Mouse (Mus musculus): ENCODE data around the gene Zbtb38. TPM values are rescaled to one million over a fixed set of nuclear protein-coding genes. Genes with fewer than 3 reads are reported as not detected.
A peak's percentile ranks its signal among the peaks of the same experiment; 100 is the strongest.

The Zbtb38 gene
- polyA plus RNA-seq, 1 experiment from 2014 or later: 36.7 TPM

DNA sequence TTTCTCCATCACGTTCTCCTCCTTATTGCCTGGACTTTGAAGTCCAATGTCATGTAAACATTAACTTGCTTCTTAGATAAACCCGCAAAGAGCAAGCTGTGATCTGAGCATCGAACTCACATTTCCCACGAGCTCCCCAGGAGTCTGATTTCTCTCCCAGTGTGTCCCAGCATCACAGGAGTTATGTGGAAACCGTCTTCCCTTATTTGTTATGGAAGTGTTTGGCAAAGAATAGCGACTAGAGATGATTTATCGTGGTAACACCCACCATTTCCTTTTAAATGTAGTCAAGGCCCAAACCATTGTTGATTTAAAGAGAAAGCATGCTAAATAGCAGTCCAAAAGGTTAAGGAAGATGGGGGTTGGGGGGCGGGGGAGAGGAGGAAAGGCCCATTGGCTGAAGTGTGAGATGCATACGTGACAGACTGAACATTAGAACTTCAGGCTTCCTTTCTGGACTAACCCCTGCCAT, 33.3 kb upstream of the Zbtb38 start:
- Histone ChIP-seq H3K36me3 (ENCODE audit: control insufficient read depth, insufficient read depth, low read length) (no peaks in the 10 kb centered on the region), H3K4me2 (ENCODE audit: low read length) (no peak overlapping the region), H3K27me3 (replicated peaks; ENCODE audit: control insufficient read depth, insufficient read depth, low read length) (no peaks in the 10 kb centered on the region), H3K4me3 (ENCODE audit: low read depth, low read length) (no peak overlapping the region), H3K27ac (ENCODE audit: low read depth, low read length) (no peak overlapping the region), H3K4me1 (ENCODE audit: control insufficient read depth, insufficient read depth, low read length) (no peaks in the 10 kb centered on the region), H3K9ac (ENCODE audit: low read length) (no peak overlapping the region), H3K9me3 (replicated peaks; ENCODE audit: control insufficient read depth, low read length) (no peaks in the 10 kb centered on the region)
- DNase-seq (ENCODE audit: low spot score): no peak
- WGBS: 70% methylated on average over 9 of the region's 9 CpGs
- ATAC-seq: no peak

DNA sequence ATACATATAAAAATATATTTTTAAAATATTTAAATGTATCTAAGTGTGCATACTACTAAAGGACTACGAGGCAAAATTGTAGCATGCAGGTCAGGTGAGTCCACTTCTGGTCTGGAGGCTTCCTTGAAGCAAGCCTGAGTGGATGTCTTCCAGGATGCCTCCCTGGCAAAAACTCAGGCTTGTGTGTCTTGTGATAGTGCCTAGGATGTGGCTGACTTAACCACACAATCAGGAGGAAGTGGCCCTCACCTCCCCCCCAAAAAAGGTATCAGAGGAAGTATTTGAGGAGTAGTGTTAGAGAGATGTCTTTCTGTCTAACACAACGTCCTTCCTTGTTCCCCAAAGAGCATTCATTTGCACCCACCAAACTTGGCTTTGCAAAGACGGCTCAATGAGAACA, 32.6 kb upstream of the Zbtb38 start:
- no peaks in the 10 kb centered on the region for H3K9me3 ChIP-seq (replicated peaks; ENCODE audit: control insufficient read depth, low read length)
- H3K4me1 ChIP-seq (ENCODE audit: control insufficient read depth, insufficient read depth, low read length): no peaks in the 10 kb centered on the region
- no peak for ATAC-seq
- no peaks in the 10 kb centered on the region for H3K27me3 ChIP-seq (replicated peaks; ENCODE audit: control insufficient read depth, insufficient read depth, low read length)
- H3K4me2 ChIP-seq (ENCODE audit: low read length): no peak overlapping the region
- H3K9ac ChIP-seq (ENCODE audit: low read length): no peak overlapping the region
- no peak overlapping the region for H3K27ac ChIP-seq (ENCODE audit: low read depth, low read length)
- no peak for DNase-seq (ENCODE audit: low spot score)
- 79% methylated on average over 3 of the region's 3 CpGs for WGBS
- H3K36me3 ChIP-seq (ENCODE audit: control insufficient read depth, insufficient read depth, low read length): no peaks in the 10 kb centered on the region
- H3K4me3 ChIP-seq (ENCODE audit: low read depth, low read length): no peak overlapping the region

DNA sequence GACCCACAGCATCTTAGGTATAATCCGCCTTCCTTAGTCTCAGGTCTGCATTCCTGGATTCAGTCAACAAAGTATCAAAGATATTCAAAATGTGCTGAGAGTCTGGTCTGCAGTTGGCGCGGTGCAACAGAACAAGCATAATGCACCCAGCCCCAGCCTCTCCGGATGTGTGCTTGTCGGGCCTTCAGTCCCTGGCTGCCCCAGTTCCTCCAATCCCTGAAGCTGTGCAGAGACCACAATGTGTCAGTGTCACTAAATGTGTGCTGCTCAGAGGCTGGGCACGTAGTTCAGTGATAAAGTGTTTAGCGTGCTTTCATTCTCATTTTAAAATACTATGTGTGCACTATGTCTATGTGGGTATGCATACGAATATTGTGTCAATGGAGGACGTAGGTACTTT, 31.0 kb upstream of the Zbtb38 start:
- Histone ChIP-seq H3K4me3 (ENCODE audit: low read depth, low read length) (no peak overlapping the region), H3K27ac (ENCODE audit: low read depth, low read length) (no peak overlapping the region), H3K36me3 (ENCODE audit: control insufficient read depth, insufficient read depth, low read length) (no peaks in the 10 kb centered on the region), H3K4me1 (ENCODE audit: control insufficient read depth, insufficient read depth, low read length) (no peaks in the 10 kb centered on the region), H3K4me2 (ENCODE audit: low read length) (no peak overlapping the region), H3K9ac (ENCODE audit: low read length) (no peak overlapping the region), H3K9me3 (replicated peaks; ENCODE audit: control insufficient read depth, low read length) (no peaks in the 10 kb centered on the region), H3K27me3 (replicated peaks; ENCODE audit: control insufficient read depth, insufficient read depth, low read length) (no peaks in the 10 kb centered on the region)
- no peak for ATAC-seq
- WGBS: 89% methylated on average over 9 of the region's 9 CpGs
- DNase-seq (ENCODE audit: low spot score): no peak

DNA sequence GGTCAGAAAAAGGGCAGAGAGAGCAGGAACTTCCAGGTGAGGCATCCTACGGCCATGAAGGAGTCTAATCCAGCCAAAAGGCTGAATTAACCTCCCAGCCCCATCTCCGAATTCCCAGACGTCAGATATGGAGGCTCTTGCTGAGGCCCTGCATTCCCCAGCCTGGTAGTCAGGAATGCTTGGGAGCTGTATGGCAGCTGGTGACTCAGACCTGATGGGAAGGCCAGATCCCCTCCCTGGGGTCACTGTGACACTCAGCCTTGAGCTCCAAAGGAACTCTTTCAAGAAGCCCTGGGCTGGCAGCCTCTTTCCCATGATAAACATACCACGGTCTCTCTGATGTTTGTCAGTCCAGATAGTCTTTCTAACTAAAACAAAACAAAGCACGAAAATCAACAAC, 30.6 kb upstream of the Zbtb38 start:
- H3K27me3 ChIP-seq (replicated peaks; ENCODE audit: control insufficient read depth, insufficient read depth, low read length): no peaks in the 10 kb centered on the region
- WGBS: 81% methylated on average over 5 of the region's 5 CpGs
- no peak overlapping the region for H3K9ac ChIP-seq (ENCODE audit: low read length)
- no peak overlapping the region for H3K4me3 ChIP-seq (ENCODE audit: low read depth, low read length)
- H3K4me2 ChIP-seq (ENCODE audit: low read length): no peak overlapping the region
- no peak for DNase-seq (ENCODE audit: low spot score)
- ATAC-seq: no peak
- no peaks in the 10 kb centered on the region for H3K36me3 ChIP-seq (ENCODE audit: control insufficient read depth, insufficient read depth, low read length)
- no peaks in the 10 kb centered on the region for H3K9me3 ChIP-seq (replicated peaks; ENCODE audit: control insufficient read depth, low read length)
- no peaks in the 10 kb centered on the region for H3K4me1 ChIP-seq (ENCODE audit: control insufficient read depth, insufficient read depth, low read length)
- H3K27ac ChIP-seq (ENCODE audit: low read depth, low read length): no peak overlapping the region

DNA sequence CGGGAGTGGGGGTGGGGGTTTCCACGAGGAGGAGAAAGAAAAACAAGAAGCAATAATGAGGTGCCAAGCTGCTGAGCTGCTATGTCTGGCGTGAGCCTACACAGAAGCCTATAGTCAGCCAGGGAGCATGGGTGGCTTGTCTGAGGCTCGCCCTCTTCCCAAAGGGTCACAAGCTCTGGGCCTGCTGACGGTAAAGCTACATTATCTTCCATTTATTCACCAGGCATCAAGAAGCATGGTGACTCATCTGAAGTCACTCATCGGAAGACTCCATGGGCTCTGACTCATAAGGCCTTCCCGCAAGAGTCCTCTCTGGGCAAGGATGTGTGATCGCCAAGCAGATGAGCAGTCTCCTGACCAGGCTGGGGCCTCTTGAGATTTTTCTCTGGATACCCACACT, 29.4 kb upstream of the Zbtb38 start:
- ATAC-seq: no peak
- no peaks in the 10 kb centered on the region for H3K9me3 ChIP-seq (replicated peaks; ENCODE audit: control insufficient read depth, low read length)
- H3K27me3 ChIP-seq (replicated peaks; ENCODE audit: control insufficient read depth, insufficient read depth, low read length): no peaks in the 10 kb centered on the region
- no peak overlapping the region for H3K27ac ChIP-seq (ENCODE audit: low read depth, low read length)
- 82% methylated on average over 8 of the region's 8 CpGs for WGBS
- H3K4me2 ChIP-seq (ENCODE audit: low read length): no peak overlapping the region
- H3K4me3 ChIP-seq (ENCODE audit: low read depth, low read length): no peak overlapping the region
- DNase-seq (ENCODE audit: low spot score): no peak
- no peak overlapping the region for H3K9ac ChIP-seq (ENCODE audit: low read length)
- no peaks in the 10 kb centered on the region for H3K4me1 ChIP-seq (ENCODE audit: control insufficient read depth, insufficient read depth, low read length)
- no peaks in the 10 kb centered on the region for H3K36me3 ChIP-seq (ENCODE audit: control insufficient read depth, insufficient read depth, low read length)

DNA sequence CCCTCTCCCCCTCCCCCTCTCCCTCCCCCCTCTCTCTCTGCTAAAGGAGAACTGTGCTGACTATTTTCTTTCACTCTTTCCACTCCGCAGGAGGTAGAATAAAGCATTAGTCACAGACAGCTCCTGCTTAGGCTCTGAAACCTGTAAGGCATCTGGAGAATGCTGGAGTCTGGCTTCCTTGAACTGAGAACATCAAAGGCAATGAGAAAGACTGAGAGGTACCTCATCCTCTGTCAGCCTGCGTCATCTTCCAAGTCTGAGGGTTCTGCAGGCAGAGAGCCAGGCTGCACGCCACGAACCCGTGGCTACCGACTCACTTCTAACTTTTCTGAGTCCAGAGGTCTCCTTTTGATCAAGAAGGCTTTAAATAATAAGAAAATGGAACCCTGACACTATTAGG, 20.5 kb upstream of the Zbtb38 start:
- DNase-seq (ENCODE audit: low spot score) (peak; percentile 17), ATAC-seq (no peak)
- Histone ChIP-seq H3K4me2 (ENCODE audit: low read length) (no peak overlapping the region), H3K9me3 (replicated peaks; ENCODE audit: control insufficient read depth, low read length) (no peaks in the 10 kb centered on the region), H3K27ac (ENCODE audit: low read depth, low read length) (no peak overlapping the region), H3K9ac (ENCODE audit: low read length) (no peak overlapping the region), H3K27me3 (replicated peaks; ENCODE audit: control insufficient read depth, insufficient read depth, low read length) (no peaks in the 10 kb centered on the region), H3K4me1 (ENCODE audit: control insufficient read depth, insufficient read depth, low read length) (no peaks in the 10 kb centered on the region), H3K4me3 (ENCODE audit: low read depth, low read length) (no peak overlapping the region), H3K36me3 (ENCODE audit: control insufficient read depth, insufficient read depth, low read length) (no peaks in the 10 kb centered on the region)
- WGBS: 22% methylated on average over 6 of the region's 6 CpGs

DNA sequence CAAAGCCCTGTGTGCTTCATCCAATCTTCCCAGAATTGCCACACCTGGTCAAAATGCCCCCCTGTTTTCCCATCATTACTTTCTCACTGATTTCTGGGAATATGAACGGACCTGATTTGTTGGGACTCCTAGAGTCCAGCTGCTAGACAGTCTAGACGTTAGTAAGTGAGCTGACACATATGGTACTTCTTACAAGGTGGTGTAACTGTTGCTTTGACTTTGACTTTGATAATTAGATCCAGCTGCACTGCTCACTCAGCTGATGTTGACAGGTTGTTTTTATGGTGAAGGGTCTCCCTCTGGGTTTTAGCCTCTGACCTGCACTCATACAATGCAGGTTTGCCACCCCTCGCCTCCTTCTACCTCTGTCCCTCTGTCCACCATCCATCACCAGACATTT, 17.8 kb upstream of the Zbtb38 start:
- Histone ChIP-seq H3K27ac (ENCODE audit: low read depth, low read length) (no peak overlapping the region), H3K9ac (ENCODE audit: low read length) (no peak overlapping the region), H3K9me3 (replicated peaks; ENCODE audit: control insufficient read depth, low read length) (no peaks in the 10 kb centered on the region), H3K4me3 (ENCODE audit: low read depth, low read length) (no peak overlapping the region), H3K27me3 (replicated peaks; ENCODE audit: control insufficient read depth, insufficient read depth, low read length) (no peaks in the 10 kb centered on the region), H3K36me3 (ENCODE audit: control insufficient read depth, insufficient read depth, low read length) (no peaks in the 10 kb centered on the region), H3K4me1 (ENCODE audit: control insufficient read depth, insufficient read depth, low read length) (no peaks in the 10 kb centered on the region), H3K4me2 (ENCODE audit: low read length) (no peak overlapping the region)
- 83% methylated on average over 3 of the region's 3 CpGs for WGBS
- DNase-seq (ENCODE audit: low spot score): no peak
- ATAC-seq: no peak

DNA sequence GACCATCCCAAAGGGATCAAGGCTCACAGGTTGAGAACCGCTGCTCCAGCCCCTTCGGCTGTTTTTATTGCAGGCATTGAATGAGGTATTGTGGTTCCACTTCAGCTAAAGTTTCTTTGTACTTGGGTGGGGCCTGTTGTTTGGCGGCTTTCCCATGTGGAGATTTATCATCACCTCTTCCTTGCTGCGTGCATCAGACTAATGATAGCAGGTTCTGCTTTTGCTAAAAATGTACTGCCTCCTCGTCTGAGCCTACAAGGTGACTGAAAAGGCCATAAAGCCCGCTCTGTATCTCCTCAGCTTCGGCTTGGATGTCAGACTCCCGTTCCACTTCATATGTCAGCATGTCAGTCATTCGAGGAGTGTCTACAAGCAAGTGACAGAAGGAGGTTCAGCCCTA, 17.0 kb upstream of the Zbtb38 start:
- Histone ChIP-seq H3K27me3 (replicated peaks; ENCODE audit: control insufficient read depth, insufficient read depth, low read length) (no peaks in the 10 kb centered on the region), H3K4me3 (ENCODE audit: low read depth, low read length) (no peak overlapping the region), H3K4me1 (ENCODE audit: control insufficient read depth, insufficient read depth, low read length) (no peaks in the 10 kb centered on the region), H3K27ac (ENCODE audit: low read depth, low read length) (no peak overlapping the region), H3K9me3 (replicated peaks; ENCODE audit: control insufficient read depth, low read length) (no peaks in the 10 kb centered on the region), H3K9ac (ENCODE audit: low read length) (no peak overlapping the region), H3K36me3 (ENCODE audit: control insufficient read depth, insufficient read depth, low read length) (no peaks in the 10 kb centered on the region), H3K4me2 (ENCODE audit: low read length) (no peak overlapping the region)
- DNase-seq (ENCODE audit: low spot score) (no peak), ATAC-seq (no peak)
- 91% methylated on average over 9 of the region's 9 CpGs for WGBS

DNA sequence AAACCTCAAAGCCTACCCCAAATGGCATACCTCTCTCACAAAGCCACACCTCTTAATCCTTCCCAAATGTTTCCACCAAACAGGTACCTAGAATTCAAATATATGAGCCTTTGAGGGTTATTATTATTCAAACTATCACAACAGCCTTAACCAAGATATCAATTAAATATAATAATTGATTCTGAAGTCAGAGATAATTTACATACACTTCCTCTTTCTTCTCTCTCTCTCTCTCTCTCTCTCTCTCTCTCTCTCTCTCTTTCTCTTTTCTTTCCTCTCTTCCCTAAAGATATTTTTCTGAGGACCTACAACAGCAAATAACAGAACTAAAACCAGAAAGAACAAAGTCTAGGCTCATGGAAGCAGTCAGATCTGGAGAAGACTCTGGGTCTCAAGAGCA, 15.2 kb upstream of the Zbtb38 start:
- H3K27me3 ChIP-seq (replicated peaks; ENCODE audit: control insufficient read depth, insufficient read depth, low read length): no peaks in the 10 kb centered on the region

DNA sequence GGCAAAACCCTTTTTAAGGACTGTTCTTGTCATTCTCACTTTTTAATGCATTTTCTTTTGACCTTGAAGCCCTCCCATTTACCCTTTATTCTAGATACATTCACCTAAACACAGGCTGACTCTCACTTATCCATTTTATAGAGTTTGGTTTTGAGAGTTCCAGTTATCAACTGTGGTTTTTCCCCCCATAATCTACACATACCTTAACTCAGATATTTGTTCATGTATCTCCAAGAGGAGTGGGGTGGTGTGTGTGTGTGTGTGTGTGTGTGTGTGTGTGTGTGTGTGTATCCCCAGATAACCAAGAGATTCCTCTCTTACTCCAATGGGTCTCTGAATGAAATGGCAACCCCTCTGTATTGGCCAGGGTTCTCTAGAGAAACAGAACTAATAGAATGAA, 13.4 kb upstream of the Zbtb38 start:
- Histone ChIP-seq H3K4me1 (ENCODE audit: control insufficient read depth, insufficient read depth, low read length) (no peaks in the 10 kb centered on the region), H3K4me2 (ENCODE audit: low read length) (no peak overlapping the region), H3K9ac (ENCODE audit: low read length) (no peak overlapping the region), H3K9me3 (replicated peaks; ENCODE audit: control insufficient read depth, low read length) (no peaks in the 10 kb centered on the region), H3K27me3 (replicated peaks; ENCODE audit: control insufficient read depth, insufficient read depth, low read length) (no peaks in the 10 kb centered on the region), H3K27ac (ENCODE audit: low read depth, low read length) (no peak overlapping the region), H3K36me3 (ENCODE audit: control insufficient read depth, insufficient read depth, low read length) (no peaks in the 10 kb centered on the region), H3K4me3 (ENCODE audit: low read depth, low read length) (no peak overlapping the region)
- DNase-seq (ENCODE audit: low spot score) (no peak), ATAC-seq (no peak)

More for the DNA sequence above, 15.2 kb upstream of the Zbtb38 start:
- H3K36me3 ChIP-seq (ENCODE audit: control insufficient read depth, insufficient read depth, low read length): no peaks in the 10 kb centered on the region
- H3K9me3 ChIP-seq (replicated peaks; ENCODE audit: control insufficient read depth, low read length): no peaks in the 10 kb centered on the region
- no peak for DNase-seq (ENCODE audit: low spot score)
- no peak overlapping the region for H3K27ac ChIP-seq (ENCODE audit: low read depth, low read length)
- H3K9ac ChIP-seq (ENCODE audit: low read length): no peak overlapping the region
- no peak overlapping the region for H3K4me3 ChIP-seq (ENCODE audit: low read depth, low read length)
- no peak for ATAC-seq
- no peak overlapping the region for H3K4me2 ChIP-seq (ENCODE audit: low read length)
- no peaks in the 10 kb centered on the region for H3K4me1 ChIP-seq (ENCODE audit: control insufficient read depth, insufficient read depth, low read length)

Measured in forebrain, embryonic 14.5 days (tissue).